Mouse (Mus musculus): Measurements from ENCODE around the gene Tsks.

Tsks gene

GRCm38 (mm10) chr7:44978300-44978699 is 35.3 kb downstream of the Tsks start:
- no peak for DNase-seq (ENCODE audit: low spot score in 2 of 2)

GRCm38 (mm10) chr7:44981539-44981938 is 38.5 kb downstream of the Tsks start:
- DNase-seq (ENCODE audit: low spot score in 2 of 2): no peak

- peak in 1 of 2 experiments; percentile 87 for DNase-seq (ENCODE audit: low spot score in 2 of 2)
These were observed 40.1 kb downstream of the Tsks start for GRCm38 (mm10) chr7:44983085-44983484.

- no peak for DNase-seq (ENCODE audit: low spot score in 2 of 2)
These were observed 41.2 kb downstream of the Tsks start for GRCm38 (mm10) chr7:44983944-44984832.

- DNase-seq (ENCODE audit: low spot score in 2 of 2): no peak
These were observed 41.8 kb downstream of the Tsks start for GRCm38 (mm10) chr7:44984833-44985164.

- DNase-seq (ENCODE audit: low spot score in 2 of 2): peak in 1 of 2 experiments; percentile 55
These were observed 42.7 kb downstream of the Tsks start for GRCm38 (mm10) chr7:44985595-44986191.

GRCm38 (mm10) chr7:44986192-44986878 is 43.3 kb downstream of the Tsks start, which contains the start of gene Prmt1:
Prmt1 (minus strand) TSS chr7:44986568.
- peak; percentile 99 to 100 for DNase-seq (ENCODE audit: low spot score in 2 of 2)

GRCm38 (mm10) chr7:44986879-44987718 is 44.1 kb downstream of the Tsks start:
- DNase-seq (ENCODE audit: low spot score in 2 of 2): no peak

GRCm38 (mm10) chr7:44996672-44997071 is 53.7 kb downstream of the Tsks start:
- no peak for DNase-seq (ENCODE audit: low spot score in 2 of 2)

GRCm38 (mm10) chr7:44997231-44997939 is 54.4 kb downstream of the Tsks start, which contains the start of gene Irf3:
Irf3 (plus strand) TSS chr7:44997648.
- peak; percentile 87 to 96 for DNase-seq (ENCODE audit: low spot score in 2 of 2)

- no peak for DNase-seq (ENCODE audit: low spot score in 2 of 2)
These were observed 55.0 kb downstream of the Tsks start for GRCm38 (mm10) chr7:44997940-44998428.

- DNase-seq (ENCODE audit: low spot score in 2 of 2): no peak
These were observed 55.5 kb downstream of the Tsks start, which contains the start of gene Bcl2l12 for GRCm38 (mm10) chr7:44998501-44998955. Bcl2l12 (minus strand) TSS chr7:44998712.

GRCm38 (mm10) chr7:44999753-45000152 is 56.7 kb downstream of the Tsks start:
- DNase-seq (ENCODE audit: low spot score in 2 of 2): no peak

- no peak for DNase-seq (ENCODE audit: low spot score in 2 of 2)
These were observed 57.6 kb downstream of the Tsks start for GRCm38 (mm10) chr7:45000539-45001114.

- no peak for DNase-seq (ENCODE audit: low spot score in 2 of 2)
These were observed 59.4 kb downstream of the Tsks start for GRCm38 (mm10) chr7:45002440-45002839.

GRCm38 (mm10) chr7:45004546-45004945 is 61.5 kb downstream of the Tsks start:
- DNase-seq (ENCODE audit: low spot score in 2 of 2): no peak

- DNase-seq (ENCODE audit: low spot score in 2 of 2): no peak
These were observed 62.5 kb downstream of the Tsks start for GRCm38 (mm10) chr7:45005321-45005992.

- no peak for DNase-seq (ENCODE audit: low spot score in 2 of 2)
These were observed 63.5 kb downstream of the Tsks start for GRCm38 (mm10) chr7:45006503-45006902.

GRCm38 (mm10) chr7:45007141-45007540 is 64.1 kb downstream of the Tsks start:
- DNase-seq (ENCODE audit: low spot score in 2 of 2): no peak

Measured in left cerebral cortex, adult 9 months (tissue).